Mouse (Mus musculus) intestine, embryonic 16.5 days (tissue): ENCODE data around the gene Prss56. TPM values are rescaled to one million over a fixed set of nuclear protein-coding genes. Genes with fewer than 3 reads are reported as not detected.
A peak's percentile ranks its signal among the peaks of the same experiment; 100 is the strongest.

Source experiments
- ATAC-seq: fragments of 200-750 bp; cut with Nextera tagmentation; 2 replicates; pipeline ENCODE4 v1.8.0; 2017; ENCODE audit warnings: moderate TSS enrichment, moderate library complexity
- H3K27ac ChIP-seq: fragments of 300-500 bp; sonication (generic); 2 replicates; pipeline ENCODE4 v1.5.1; 2014; ENCODE audit warnings: mild to moderate bottlenecking, low read length
- H3K27me3 ChIP-seq: fragments of 300-500 bp; sonication (generic); replicated peaks from 2 replicates; pipeline ENCODE4 v1.6.1; 2014; ENCODE audit warnings: low read length, control low read depth, mixed read lengths; ENCODE audit not compliant: control insufficient read depth, insufficient read depth
- H3K36me3 ChIP-seq: fragments of 300-500 bp; sonication (generic); 2 replicates; pipeline ENCODE4 v1.6.1; 2014; ENCODE audit warnings: low read length, control low read depth; ENCODE audit not compliant: control insufficient read depth, insufficient read depth
- H3K4me1 ChIP-seq: fragments of 300-500 bp; sonication (generic); 2 replicates; pipeline ENCODE4 v1.6.1; 2014; ENCODE audit warnings: low read length, control low read depth, mixed read lengths; ENCODE audit not compliant: control insufficient read depth, insufficient read depth
- H3K4me2 ChIP-seq: fragments of 300-500 bp; sonication (generic); 2 replicates; pipeline ENCODE4 v1.6.1; 2014; ENCODE audit warnings: low read depth, low read length, control low read depth
- H3K4me3 ChIP-seq: fragments of 300-500 bp; sonication (generic); 2 replicates; pipeline ENCODE4 v1.5.1; 2014; ENCODE audit warnings: mild to moderate bottlenecking, low read length
- H3K9ac ChIP-seq: fragments of 300-500 bp; sonication (generic); 2 replicates; pipeline ENCODE4 v1.6.1; 2014; ENCODE audit warnings: low read depth, low read length
- H3K9me3 ChIP-seq: fragments of 300-500 bp; sonication (generic); 2 replicates; pipeline ENCODE4 v1.6.1; 2016; ENCODE audit warnings: low read length, control low read depth; ENCODE audit not compliant: control insufficient read depth
- WGBS: fragments of 180-500 bp; shearing (Covaris S2); extraction: QIAGEN DNeasy Blood & Tissue Kit; methylation state at CpG from one replicate; pipeline ENCODE4 v1.1.7; 2014; 5-methylcytosine and 5-hydroxymethylcytosine counted together
- polyA plus RNA-seq: library from polyadenylated mRNA; unstranded; fragments of >200 nt; fragmentation: Nextera tagmentation; extraction: Ambion mirVana; gene quantifications from 2 replicates; pipeline ENCODE4 v1.2.1, GENCODE M21; 2015

Prss56 gene
- polyA plus RNA-seq, 1 experiment from 2014 or later, result not detected

GRCm38 (mm10) chr1:87213735-87214704 lies 30.9 kb downstream of the Prss56 start, which contains the start of gene Eif4e2:
TSS of gene Eif4e2 (plus strand) at chr1:87213914.
- peak; percentile 98 for ATAC-seq
- Histone ChIP-seq H3K4me3 (peak within 1 kb of the TSS; percentile 84), H3K9me3 (no peaks in the 10 kb centered on the region), H3K27ac (peak within 1 kb of the TSS; percentile 99), H3K36me3 (0 out of 2 replicates have a peak, but pooled peaks cover 3% of the 10 kb centered on the region), H3K27me3 (no peaks in the 10 kb centered on the region), H3K4me1 (peaks cover 20% of the 10 kb centered on the region), H3K9ac (peak within 1 kb of the TSS; percentile 99), H3K4me2 (peak within 1 kb of the TSS; percentile 73)
- under 1% methylated on average over 85 of the region's 99 CpGs for WGBS

- Histone ChIP-seq H3K4me3 (peak overlapping the region; percentile 84), H3K4me2 (peak overlapping the region; percentile 73)
These were observed 31.6 kb downstream of the Prss56 start for GRCm38 (mm10) chr1:87214748-87215147.

GRCm38 (mm10) chr1:87217938-87218337 lies 34.8 kb downstream of the Prss56 start:
- Histone ChIP-seq H3K9me3 (no peaks in the 10 kb centered on the region), H3K4me3 (no peak overlapping the region), H3K9ac (no peak overlapping the region), H3K4me1 (peaks cover 20% of the 10 kb centered on the region), H3K27ac (no peak overlapping the region), H3K27me3 (no peaks in the 10 kb centered on the region), H3K4me2 (no peak overlapping the region), H3K36me3 (peaks cover 23% of the 10 kb centered on the region)
- WGBS, result 57% methylated on average over 3 of the region's 3 CpGs
- no peak for ATAC-seq

More at GRCm38 (mm10) chr1:87214748-87215147, 31.6 kb downstream of the Prss56 start:
- Histone ChIP-seq H3K9me3 (no peaks in the 10 kb centered on the region), H3K27ac (peak overlapping the region; percentile 21; the same call in 1 of the 2 replicates), H3K36me3 (0 out of 2 replicates have a peak, but pooled peaks cover 6% of the 10 kb centered on the region), H3K27me3 (no peaks in the 10 kb centered on the region), H3K9ac (peak overlapping the region; percentile 99), H3K4me1 (peaks cover 20% of the 10 kb centered on the region)
- no peak for ATAC-seq
- 19% methylated on average over 4 of the region's 4 CpGs for WGBS

- Histone ChIP-seq H3K27ac (no peak overlapping the region), H3K4me3 (no peak overlapping the region), H3K36me3 (peaks cover 32% of the 10 kb centered on the region), H3K9me3 (no peaks in the 10 kb centered on the region), H3K4me2 (no peak overlapping the region), H3K4me1 (no peaks in the 10 kb centered on the region), H3K27me3 (no peaks in the 10 kb centered on the region), H3K9ac (no peak overlapping the region)
- 95% methylated on average over 8 of the region's 8 CpGs for WGBS
- no peak for ATAC-seq
These were observed 42.6 kb downstream of the Prss56 start for GRCm38 (mm10) chr1:87225739-87226138.

DNA sequence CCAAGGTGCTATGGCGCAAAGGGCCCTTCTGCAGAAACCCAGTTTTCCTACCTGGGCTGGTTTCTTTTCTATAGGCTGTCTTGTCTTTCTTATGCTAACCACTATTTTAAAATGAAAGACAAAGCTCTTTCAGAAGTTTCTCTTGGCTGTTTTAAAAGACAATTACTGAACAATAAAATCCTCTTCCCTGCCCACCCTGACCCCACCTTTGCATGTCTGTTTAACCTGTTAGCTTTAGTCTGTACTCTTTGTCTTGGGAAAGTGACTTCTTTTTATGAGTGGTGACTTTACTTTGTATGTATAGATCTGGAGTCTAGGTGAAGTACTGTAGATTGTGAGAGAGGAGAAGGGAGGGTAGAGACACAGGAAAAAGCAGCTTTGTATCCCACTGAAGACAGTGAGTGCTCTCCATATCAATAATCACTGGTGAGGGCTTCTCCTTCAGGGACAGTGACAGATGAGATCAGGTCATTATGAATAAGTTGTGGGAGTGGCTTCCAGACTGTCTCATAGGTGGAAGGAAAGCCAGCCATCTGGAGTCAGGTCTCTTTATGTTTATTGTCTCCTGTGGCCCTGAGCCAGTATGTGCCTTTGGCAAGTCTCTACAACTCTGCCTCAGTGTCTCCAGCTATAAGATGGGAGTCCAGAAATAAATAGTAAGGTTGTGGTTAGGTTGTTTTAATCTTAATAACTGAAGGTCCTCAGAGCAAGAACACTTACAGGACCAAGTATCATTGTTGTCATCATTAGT lies 43.5 kb downstream of the Prss56 start:
- ATAC-seq, result no peak
- H3K36me3 ChIP-seq, result peaks cover 26% of the 10 kb centered on the region
- H3K4me1 ChIP-seq, result no peaks in the 10 kb centered on the region
- no peak overlapping the region for H3K4me3 ChIP-seq
- no peak overlapping the region for H3K4me2 ChIP-seq
- 97% methylated on average over 1 of the region's 1 CpGs for WGBS
- H3K9ac ChIP-seq, result no peak overlapping the region
- H3K9me3 ChIP-seq, result no peaks in the 10 kb centered on the region
- no peaks in the 10 kb centered on the region for H3K27me3 ChIP-seq
- H3K27ac ChIP-seq, result no peak overlapping the region

DNA sequence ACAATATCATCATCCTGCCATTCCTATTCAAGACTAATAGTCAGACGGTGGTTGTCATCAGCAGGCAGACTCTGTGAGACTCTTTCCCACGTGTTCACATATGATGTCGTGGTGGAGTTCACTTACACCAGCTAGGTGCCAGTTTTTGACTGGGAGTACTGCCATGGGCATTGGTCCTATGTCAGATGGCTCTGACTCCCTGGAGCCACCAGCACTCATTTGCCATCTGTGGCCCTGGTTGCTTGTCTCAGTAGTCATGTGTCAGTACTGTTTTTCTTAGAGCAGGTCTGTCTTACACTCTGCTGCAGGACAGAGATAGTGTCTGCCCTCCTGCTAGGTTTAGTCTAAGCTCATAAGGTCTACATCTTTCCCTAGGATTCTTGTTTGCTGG lies 44.0 kb downstream of the Prss56 start:
- Histone ChIP-seq H3K4me3 (no peak overlapping the region), H3K9ac (no peak overlapping the region), H3K27me3 (no peaks in the 10 kb centered on the region), H3K27ac (no peak overlapping the region), H3K4me2 (no peak overlapping the region), H3K36me3 (peaks cover 21% of the 10 kb centered on the region), H3K4me1 (no peaks in the 10 kb centered on the region), H3K9me3 (no peaks in the 10 kb centered on the region)
- WGBS, result 93% methylated on average over 3 of the region's 3 CpGs
- no peak for ATAC-seq

- Histone ChIP-seq H3K27ac (no peak overlapping the region), H3K4me3 (no peak overlapping the region), H3K4me1 (no peaks in the 10 kb centered on the region), H3K9me3 (no peaks in the 10 kb centered on the region), H3K4me2 (no peak overlapping the region), H3K9ac (no peak overlapping the region), H3K27me3 (no peaks in the 10 kb centered on the region), H3K36me3 (peaks cover 15% of the 10 kb centered on the region; the same call in 1 of the 2 replicates)
- 89% methylated on average over 5 of the region's 5 CpGs for WGBS
- ATAC-seq, result no peak
These were observed 47.5 kb downstream of the Prss56 start for GRCm38 (mm10) chr1:87230606-87231005.

DNA sequence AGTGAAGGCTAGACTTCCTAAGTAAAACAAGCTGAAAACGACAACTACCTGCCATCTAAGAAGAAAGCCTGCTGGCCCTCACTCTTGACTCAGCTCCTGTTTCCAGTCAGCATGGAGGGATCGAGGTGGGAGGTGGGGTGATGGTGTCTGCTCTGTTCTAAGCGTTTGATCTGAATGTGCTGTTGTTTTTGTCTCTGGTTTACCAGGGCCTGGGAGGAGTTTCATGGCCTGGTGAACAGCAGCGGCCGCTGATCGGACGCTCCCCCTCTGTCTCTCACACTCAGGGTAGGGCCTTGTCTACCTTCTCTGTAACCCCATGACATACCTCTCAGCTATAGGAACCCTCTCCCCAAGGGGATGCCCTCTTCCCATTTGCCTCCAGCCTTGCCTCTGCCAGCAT lies 49.1 kb downstream of the Prss56 start:
- Histone ChIP-seq H3K9me3 (no peaks in the 10 kb centered on the region), H3K27me3 (no peaks in the 10 kb centered on the region), H3K9ac (no peak overlapping the region), H3K27ac (no peak overlapping the region), H3K4me2 (no peak overlapping the region), H3K36me3 (peaks cover 14% of the 10 kb centered on the region; the same call in 1 of the 2 replicates), H3K4me3 (no peak overlapping the region), H3K4me1 (no peaks in the 10 kb centered on the region)
- WGBS, result 75% methylated on average over 7 of the region's 7 CpGs
- ATAC-seq, result no peak
